Mouse (Mus musculus): ENCODE results near the gene Zfp593. TPM values are rescaled to one million over a fixed set of nuclear protein-coding genes. Genes with fewer than 3 reads are reported as not detected.
"Not testable (repeated sequence)": the region's sequence is repeated elsewhere in the genome, so short reads cannot be mapped to it uniquely, and the experiment has no call there.

Gene Zfp593
- polyA plus RNA-seq, 1 experiment from 2014 or later = 22.9 TPM

GRCm38 (mm10) chr4:134272731-134273416, 27.5 kb upstream of the Zfp593 start:
- no peak overlapping the region; the same call in 1 of the 2 replicates for H3K27ac ChIP-seq (replicated peaks)
- no peak for DNase-seq (ENCODE audit: low spot score)
- H3K27me3 ChIP-seq (ENCODE audit: low read depth, poor library complexity, severe bottlenecking) = no peaks in the 10 kb centered on the region
- no peaks in the 10 kb centered on the region for H3K9me3 ChIP-seq (replicated peaks)
- peak overlapping the region; percentile 19 for H3K4me3 ChIP-seq
- WGBS = 39% methylated on average over 13 of the region's 13 CpGs
- H3K4me1 ChIP-seq = peaks cover 15% of the 10 kb centered on the region
- H3K36me3 ChIP-seq = peaks cover 25% of the 10 kb centered on the region

- Histone ChIP-seq H3K36me3 (peaks cover 16% of the 10 kb centered on the region), H3K9me3 (replicated peaks) (no peaks in the 10 kb centered on the region), H3K27me3 (ENCODE audit: low read depth, poor library complexity, severe bottlenecking) (no peaks in the 10 kb centered on the region), H3K27ac (replicated peaks) (no peak overlapping the region), H3K4me3 (no peak overlapping the region), H3K4me1 (peaks cover 15% of the 10 kb centered on the region)
- DNase-seq (ENCODE audit: low spot score) = no peak
- 86% methylated on average over 7 of the region's 7 CpGs for WGBS
These were observed 26.6 kb upstream of the Zfp593 start for GRCm38 (mm10) chr4:134271979-134272378.

- not testable (repeated sequence) for H3K9me3 ChIP-seq (replicated peaks); H3K27ac ChIP-seq (replicated peaks); DNase-seq (ENCODE audit: low spot score); H3K4me3 ChIP-seq; H3K36me3 ChIP-seq; H3K27me3 ChIP-seq (ENCODE audit: low read depth, poor library complexity, severe bottlenecking)
- H3K4me1 ChIP-seq = peaks cover 15% of the 10 kb centered on the region
These were observed 24.2 kb upstream of the Zfp593 start for GRCm38 (mm10) chr4:134269622-134270021.

- Histone ChIP-seq H3K9me3 (replicated peaks) (no peaks in the 10 kb centered on the region), H3K4me3 (no peak overlapping the region), H3K27ac (replicated peaks) (no peak overlapping the region), H3K36me3 (no peaks in the 10 kb centered on the region), H3K4me1 (peaks cover 9% of the 10 kb centered on the region), H3K27me3 (ENCODE audit: low read depth, poor library complexity, severe bottlenecking) (no peaks in the 10 kb centered on the region)
- DNase-seq (ENCODE audit: low spot score) = no peak
- WGBS = 87% methylated on average over 19 of the region's 19 CpGs
These were observed 22.8 kb upstream of the Zfp593 start for GRCm38 (mm10) chr4:134268102-134268655.

GRCm38 (mm10) chr4:134265860-134266585, 20.6 kb upstream of the Zfp593 start:
- WGBS = 77% methylated on average over 9 of the region's 9 CpGs
- H3K4me3 ChIP-seq = no peak overlapping the region

GRCm38 (mm10) chr4:134263191-134263590, 17.8 kb upstream of the Zfp593 start:
- no peak overlapping the region for H3K27ac ChIP-seq (replicated peaks)
- DNase-seq (ENCODE audit: low spot score) = peak; percentile 59
- H3K9me3 ChIP-seq (replicated peaks) = no peaks in the 10 kb centered on the region
- WGBS = 36% methylated on average over 6 of the region's 6 CpGs
- H3K36me3 ChIP-seq = no peaks in the 10 kb centered on the region
- H3K4me1 ChIP-seq = peaks cover 8% of the 10 kb centered on the region
- H3K27me3 ChIP-seq (ENCODE audit: low read depth, poor library complexity, severe bottlenecking) = no peaks in the 10 kb centered on the region
- no peak overlapping the region for H3K4me3 ChIP-seq

More at GRCm38 (mm10) chr4:134265860-134266585, 20.6 kb upstream of the Zfp593 start:
- no peak overlapping the region for H3K27ac ChIP-seq (replicated peaks)
- no peaks in the 10 kb centered on the region for H3K27me3 ChIP-seq (ENCODE audit: low read depth, poor library complexity, severe bottlenecking)
- no peaks in the 10 kb centered on the region for H3K36me3 ChIP-seq
- H3K4me1 ChIP-seq = no peaks in the 10 kb centered on the region
- no peaks in the 10 kb centered on the region for H3K9me3 ChIP-seq (replicated peaks)
- DNase-seq (ENCODE audit: low spot score) = no peak

- Histone ChIP-seq H3K4me1 (peaks cover 57% of the 10 kb centered on the region), H3K9me3 (replicated peaks) (no peaks in the 10 kb centered on the region), H3K36me3 (no peaks in the 10 kb centered on the region), H3K4me3 (no peak overlapping the region), H3K27ac (replicated peaks) (peak overlapping the region; percentile 10; the same call in 1 of the 2 replicates), H3K27me3 (ENCODE audit: low read depth, poor library complexity, severe bottlenecking) (peaks cover 30% of the 10 kb centered on the region)
- WGBS = 59% methylated on average over 11 of the region's 11 CpGs
- DNase-seq (ENCODE audit: low spot score) = no peak
These were observed 13.0 kb upstream of the Zfp593 start for GRCm38 (mm10) chr4:134258354-134258753.

- peak; percentile 72 for DNase-seq (ENCODE audit: low spot score)
- Histone ChIP-seq H3K27ac (replicated peaks) (peak overlapping the region; percentile 84), H3K4me3 (peak overlapping the region; percentile 33), H3K27me3 (ENCODE audit: low read depth, poor library complexity, severe bottlenecking) (peaks cover 40% of the 10 kb centered on the region), H3K4me1 (peaks cover 66% of the 10 kb centered on the region), H3K36me3 (no peaks in the 10 kb centered on the region), H3K9me3 (replicated peaks) (no peaks in the 10 kb centered on the region)
- WGBS = 3% methylated on average over 11 of the region's 11 CpGs
These were observed 12.0 kb upstream of the Zfp593 start for GRCm38 (mm10) chr4:134257198-134258009.

- WGBS = 3% methylated on average over 19 of the region's 19 CpGs
- Histone ChIP-seq H3K27me3 (ENCODE audit: low read depth, poor library complexity, severe bottlenecking) (peaks cover 48% of the 10 kb centered on the region), H3K4me3 (peak overlapping the region; percentile 33), H3K9me3 (replicated peaks) (no peaks in the 10 kb centered on the region), H3K36me3 (no peaks in the 10 kb centered on the region), H3K4me1 (peaks cover 74% of the 10 kb centered on the region), H3K27ac (replicated peaks) (peak overlapping the region; percentile 84)
- DNase-seq (ENCODE audit: low spot score) = peak; percentile 55
These were observed 11.2 kb upstream of the Zfp593 start for GRCm38 (mm10) chr4:134256407-134257197.

- Histone ChIP-seq H3K27ac (replicated peaks) (peak overlapping the region; percentile 84), H3K27me3 (ENCODE audit: low read depth, poor library complexity, severe bottlenecking) (peaks cover 55% of the 10 kb centered on the region), H3K36me3 (no peaks in the 10 kb centered on the region), H3K4me3 (peak overlapping the region; percentile 33), H3K9me3 (replicated peaks) (no peaks in the 10 kb centered on the region), H3K4me1 (peaks cover 82% of the 10 kb centered on the region)
- WGBS = 13% methylated on average over 4 of the region's 4 CpGs
- DNase-seq (ENCODE audit: low spot score) = no peak
These were observed 10.5 kb upstream of the Zfp593 start for GRCm38 (mm10) chr4:134255854-134256253.

- Histone ChIP-seq H3K36me3 (no peaks in the 10 kb centered on the region), H3K27ac (replicated peaks) (peak overlapping the region; percentile 56; the same call in 1 of the 2 replicates), H3K4me3 (peak overlapping the region; percentile 61; the same call in 1 of the 2 replicates), H3K27me3 (ENCODE audit: low read depth, poor library complexity, severe bottlenecking) (peaks cover 66% of the 10 kb centered on the region), H3K9me3 (replicated peaks) (no peaks in the 10 kb centered on the region), H3K4me1 (peaks cover 92% of the 10 kb centered on the region)
- no peak for DNase-seq (ENCODE audit: low spot score)
- 0% methylated on average over 3 of the region's 3 CpGs for WGBS
These were observed 9.4 kb upstream of the Zfp593 start for GRCm38 (mm10) chr4:134254835-134255234.
